Mouse (Mus musculus) E14TG2a.4 (cell line): ENCODE results near the gene Axl.

ENCODE experiments used
- CTCF ChIP-seq: conservative IDR thresholded peaks from 2 replicates; pipeline ENCODE4 v1.5.1; 2014; ENCODE audit warnings: low read length
- NANOG ChIP-seq: IDR thresholded peaks from 2 replicates; pipeline ENCODE4 v1.6.1; 2014; ENCODE audit warnings: borderline replicate concordance, low read length, mixed read lengths
- POU5F1 ChIP-seq: IDR thresholded peaks from 2 replicates; pipeline ENCODE4 v1.6.1; 2014; ENCODE audit warnings: low read length, borderline replicate concordance

DNA sequence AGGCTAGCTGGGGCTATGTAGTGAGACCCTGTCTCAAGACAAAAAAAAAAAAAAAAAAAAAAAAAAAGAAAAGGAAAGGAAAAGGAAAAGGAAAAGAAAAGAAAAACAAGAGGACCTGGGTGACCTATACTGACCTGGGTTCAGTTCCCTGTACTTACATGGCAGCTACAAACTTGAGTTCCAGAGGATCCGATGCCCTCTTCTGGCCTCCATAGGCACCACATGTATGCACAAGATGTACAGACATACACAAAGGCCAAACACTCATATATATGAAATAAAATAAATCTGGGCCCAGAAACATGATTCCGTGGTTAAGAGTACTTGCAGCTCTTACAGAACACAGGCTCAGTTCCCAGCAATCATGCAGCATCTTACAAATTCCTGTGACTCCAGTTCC is 51.6 kb downstream of the Axl start:
- TF ChIP-seq CTCF, result peak; percentile 25; the same call in 1 of the 2 replicates
- no peak for TF ChIP-seq POU5F1
- TF ChIP-seq NANOG, result no peak
